8 mouse cellular contexts compared by ENCODE assay signal in genomic region chr9:50485521-50485920, GRCm38 (mm10). TPM values are rescaled to one million over a fixed set of nuclear protein-coding genes. Genes with fewer than 3 reads are reported as not detected.
DNase-seq lines count a peak whose midpoint lies in the region; ATAC-seq lines count a peak whose summit lies in the region.

No protein-coding gene starts in this region.

- no peaks in the 10 kb centered on the region for H3K27me3 ChIP-seq in forebrain, embryonic 15.5 days
- peaks cover 2% of the 10 kb centered on the region; the same call in 1 of the 2 replicates for H3K27me3 ChIP-seq in limb, embryonic 12.5 days
- no peaks in the 10 kb centered on the region; the same call in 1 of the 2 replicates for H3K27me3 ChIP-seq in stomach, embryonic 16.5 days (ENCODE audit: control insufficient read depth, insufficient read depth, low read length)

- H3K4me1 ChIP-seq in forebrain, embryonic 15.5 days, result 0 out of 2 replicates have a peak, but pooled peaks cover 3% of the 10 kb centered on the region
- peaks cover 9% of the 10 kb centered on the region; the same call in 1 of the 2 replicates for H3K4me1 ChIP-seq in limb, embryonic 12.5 days (replicated peaks)
- H3K4me1 ChIP-seq in stomach, embryonic 16.5 days (ENCODE audit: control insufficient read depth, insufficient read depth, low read length), result no peaks in the 10 kb centered on the region; the same call in 1 of the 2 replicates

- H3K27ac ChIP-seq in forebrain, embryonic 15.5 days (replicated peaks), result no peak overlapping the region
- no peak overlapping the region for H3K27ac ChIP-seq in limb, embryonic 12.5 days
- no peak overlapping the region for H3K27ac ChIP-seq in stomach, embryonic 16.5 days (ENCODE audit: low read length)

- WGBS in forebrain, embryonic 15.5 days, result 9% methylated on average over 10 of the region's 10 CpGs
- WGBS in limb, embryonic 12.5 days, result 9% methylated on average over 10 of the region's 10 CpGs
- 14% methylated on average over 10 of the region's 10 CpGs for WGBS in stomach, embryonic 16.5 days

- no peak overlapping the region for H3K4me3 ChIP-seq in forebrain, embryonic 15.5 days
- peak overlapping the region; percentile 11; the same call in 1 of the 2 replicates for H3K4me3 ChIP-seq in limb, embryonic 12.5 days (replicated peaks)
- H3K4me3 ChIP-seq in stomach, embryonic 16.5 days (replicated peaks; ENCODE audit: low read length), result no peak overlapping the region

- no peaks in the 10 kb centered on the region for H3K36me3 ChIP-seq in forebrain, embryonic 15.5 days
- no peaks in the 10 kb centered on the region for H3K36me3 ChIP-seq in limb, embryonic 12.5 days
- H3K36me3 ChIP-seq in stomach, embryonic 16.5 days (ENCODE audit: control insufficient read depth, insufficient read depth, low read length), result no peaks in the 10 kb centered on the region

- ATAC-seq in forebrain, embryonic 15.5 days (replicated peaks), result no peak
- ATAC-seq in limb, embryonic 12.5 days (ENCODE audit: insufficient number of reproducible peaks, insufficient read depth, low FRiP score, low TSS enrichment, low read depth), result no peak
- ATAC-seq in stomach, embryonic 16.5 days (ENCODE audit: insufficient read depth, low FRiP score), result 0 out of 2 replicates have a peak, but pooled peaks have one; percentile 37

- H3K4me2 ChIP-seq in forebrain, embryonic 15.5 days (replicated peaks), result peak overlapping the region; percentile 11; the same call in 1 of the 2 replicates
- H3K4me2 ChIP-seq in limb, embryonic 12.5 days, result peak overlapping the region; percentile 48
- H3K4me2 ChIP-seq in stomach, embryonic 16.5 days (ENCODE audit: low read depth, low read length), result peak overlapping the region; percentile 16

- H3K9me3 ChIP-seq in forebrain, embryonic 15.5 days, result no peaks in the 10 kb centered on the region
- no peaks in the 10 kb centered on the region for H3K9me3 ChIP-seq in limb, embryonic 12.5 days
- H3K9me3 ChIP-seq in stomach, embryonic 16.5 days (replicated peaks; ENCODE audit: control insufficient read depth, low read length), result no peaks in the 10 kb centered on the region

- H3K9ac ChIP-seq in forebrain, embryonic 15.5 days (replicated peaks), result no peak overlapping the region
- H3K9ac ChIP-seq in limb, embryonic 12.5 days (replicated peaks), result no peak overlapping the region
- 0 out of 2 replicates have a peak overlapping the region, but pooled peaks have one; percentile 8 for H3K9ac ChIP-seq in stomach, embryonic 16.5 days (ENCODE audit: low read length)

- DNase-seq in right cerebral cortex, postnatal 10 days (ENCODE audit: low spot score in 2 of 2), result peak; percentile 25 to 31
- DNase-seq in right cerebral cortex, adult 2 months (ENCODE audit: low spot score in 2 of 2), result no peak
- no peak for DNase-seq in layer of hippocampus, postnatal 36 days
- no peak for DNase-seq in layer of hippocampus, adult 9-10 months (ENCODE audit: low spot score)
- DNase-seq in thymus, postnatal 0 days (ENCODE audit: low spot score), result no peak

RNA-seq across cellular contexts. Expression of gene Plet1, which starts 8.8 kb away (rescaled TPM):
- polyA plus RNA-seq in forebrain, embryonic 15.5 days (2015; fragmentation: Nextera tagmentation; extraction: Ambion mirVana), result 0.23 TPM in 1 of 2 replicates, not detected in the other
- 0.16 TPM in 1 of 2 replicates, not detected in the other for polyA plus RNA-seq in limb, embryonic 12.5 days (2016; fragmentation: Nextera tagmentation; extraction: Ambion mirVana)
- polyA plus RNA-seq in stomach, embryonic 16.5 days (2015; fragmentation: Nextera tagmentation; extraction: Ambion mirVana), result 17.9 and 25.0 TPM in 2 replicates
- not detected for total RNA-seq in layer of hippocampus, postnatal 36 days (2021)
- polyA plus RNA-seq in thymus, postnatal 0 days (2015; fragmentation: Nextera tagmentation; extraction: Ambion mirVana), result 5.0 and 5.3 TPM in 2 replicates

RNA-seq across cellular contexts. Expression of gene Pts, which starts 43.0 kb away (rescaled TPM):
- 89.4 and 93.4 TPM in 2 replicates for polyA plus RNA-seq in forebrain, embryonic 15.5 days (2015; fragmentation: Nextera tagmentation; extraction: Ambion mirVana)
- 79.0 and 79.6 TPM in 2 replicates for polyA plus RNA-seq in limb, embryonic 12.5 days (2016; fragmentation: Nextera tagmentation; extraction: Ambion mirVana)
- polyA plus RNA-seq in stomach, embryonic 16.5 days (2015; fragmentation: Nextera tagmentation; extraction: Ambion mirVana), result 85.1 and 91.8 TPM in 2 replicates
- total RNA-seq in layer of hippocampus, postnatal 36 days (2021), result 10 to 100 TPM; 34.4 to 39.3 TPM
- 141 and 158 TPM in 2 replicates for polyA plus RNA-seq in thymus, postnatal 0 days (2015; fragmentation: Nextera tagmentation; extraction: Ambion mirVana)

Comparison
In these comparisons a context has a peak if more than half of its experiments do, and no peak if none do; other contexts are left out.
1. DNase-seq: peak in right cerebral cortex, postnatal 10 days (2 of 2); none in right cerebral cortex, adult 2 months (0 of 2), layer of hippocampus, postnatal 36 days (0 of 2), layer of hippocampus, adult 9-10 months (single experiment) and thymus, postnatal 0 days (single experiment).
2. Peak in every context shown above with its lines, with median percentiles within 50 percentile points of each other: H3K4me2 ChIP-seq.